Mouse (Mus musculus) inflammation-experienced regulatory T-cells, adult 6 months (primary cell): ENCODE data around the gene Nr2e1. TPM values are rescaled to one million over a fixed set of nuclear protein-coding genes. Genes with fewer than 3 reads are reported as not detected.

ENCODE experiments used
- ATAC-seq: one replicate; pipeline ENCODE4 v1.8.0; 2017
- polyA plus RNA-seq, 3 experiments: library from polyadenylated mRNA; unstranded; fragments of 100-300 nt; shearing (Covaris generic); gene quantifications; one replicate each; pipeline ENCODE4 v1.2.1; 2017

Gene Nr2e1
- polyA plus RNA-seq, 3 experiments from 2014 or later, result not detected

DNA sequence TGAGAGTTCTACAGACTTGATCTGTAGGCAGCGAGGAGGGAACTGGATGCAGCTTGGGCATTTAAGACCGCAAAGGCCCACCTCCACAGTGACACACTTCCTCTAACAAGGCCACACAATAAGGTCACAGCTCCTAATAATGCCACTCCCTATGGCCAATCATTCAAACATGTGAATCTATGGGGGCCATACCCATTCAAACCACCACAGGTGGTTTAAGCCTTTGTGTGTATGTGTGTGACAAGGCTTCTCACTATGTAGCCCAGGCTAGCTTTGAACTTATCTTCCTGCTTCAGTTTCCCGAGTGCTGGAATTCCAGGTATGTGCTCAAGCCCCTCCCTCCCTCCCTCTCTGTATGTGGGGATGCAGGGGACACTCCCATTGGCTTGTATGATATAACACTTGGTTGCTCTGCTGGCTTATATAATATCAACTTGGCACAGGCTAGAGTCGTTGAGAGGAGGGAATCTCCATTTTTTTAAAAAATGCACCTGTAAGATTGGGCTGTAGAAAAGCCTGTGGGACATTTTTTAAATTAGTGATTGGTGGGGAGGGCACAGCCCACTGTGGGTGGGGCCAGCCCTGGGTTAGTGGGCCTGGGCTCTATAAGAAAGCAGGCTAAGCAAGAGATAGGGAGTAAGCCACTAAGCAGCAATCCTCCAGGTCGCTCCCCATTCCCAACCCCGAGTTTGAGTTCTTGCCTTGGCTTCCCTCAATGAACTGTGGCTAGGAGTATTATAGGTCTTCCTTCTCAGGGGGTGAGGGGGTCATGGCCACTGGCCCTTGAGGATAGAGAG, 37.5 kb downstream of the Nr2e1 start:
- no peak for ATAC-seq

DNA sequence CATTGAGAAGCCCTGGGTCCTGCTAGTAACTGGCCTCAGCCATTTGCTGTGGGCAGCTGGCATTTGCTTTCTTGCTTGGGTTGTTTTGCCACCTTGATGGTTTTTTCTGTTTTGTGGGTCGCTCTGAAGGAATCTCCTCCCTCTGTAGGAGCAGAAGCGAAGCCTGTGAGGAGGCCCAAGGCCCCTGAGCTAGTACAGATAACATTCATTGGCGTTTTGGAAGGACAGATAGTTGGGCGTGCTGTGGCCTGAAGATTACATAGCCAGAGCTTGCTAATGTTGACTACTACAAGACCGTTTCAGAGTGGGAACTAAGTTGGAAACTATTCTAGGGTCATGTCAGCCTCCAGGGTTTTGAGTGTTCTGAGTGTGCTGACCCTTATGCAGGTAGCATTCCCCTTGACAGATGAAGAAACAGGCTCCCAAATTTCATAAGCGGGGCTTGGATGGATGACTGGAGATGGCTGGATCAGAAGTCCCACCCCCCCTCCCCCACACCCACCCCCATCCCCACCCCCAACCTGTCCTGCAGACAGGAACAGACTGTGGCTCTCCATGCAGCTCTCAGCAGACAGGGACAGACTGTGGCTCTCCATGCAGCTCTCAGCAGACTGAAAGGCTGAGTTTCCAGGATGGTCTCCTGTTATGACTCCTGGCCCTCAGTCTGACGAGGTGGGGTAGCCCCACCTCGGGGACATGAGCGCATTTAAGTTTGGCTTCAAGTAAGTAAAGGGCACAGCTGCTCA, 45.7 kb downstream of the Nr2e1 start:
- ATAC-seq, result no peak

DNA sequence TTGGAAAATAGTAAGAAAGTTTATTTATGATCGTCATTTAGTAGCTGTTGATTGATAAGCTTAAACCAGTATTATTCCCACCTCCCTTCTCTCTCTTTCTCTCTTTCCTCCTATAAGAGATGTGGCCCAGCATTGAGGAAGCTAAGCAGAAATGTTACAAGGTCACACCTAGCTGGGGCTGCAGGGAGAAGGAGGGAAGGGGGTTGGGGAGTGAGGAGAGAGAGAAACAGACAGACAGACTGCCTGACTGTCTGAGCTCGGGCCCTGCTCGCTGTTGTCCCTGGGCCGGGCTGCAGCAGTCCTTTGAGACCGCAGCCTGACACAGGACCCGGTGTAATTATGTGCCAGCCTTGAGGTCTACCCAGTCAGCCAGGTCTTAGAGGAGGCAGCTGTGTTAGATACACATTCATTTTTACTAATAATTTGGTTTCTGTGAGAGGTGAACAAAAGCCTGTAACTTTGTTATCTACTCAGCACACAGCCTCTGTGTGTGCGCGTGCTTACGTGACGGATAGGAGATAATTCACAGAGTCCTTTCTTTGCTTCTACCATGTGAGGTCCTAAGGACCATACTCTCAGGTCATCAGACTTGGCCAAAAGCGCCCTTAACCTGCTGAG, 49.5 kb downstream of the Nr2e1 start:
- no peak for ATAC-seq

DNA sequence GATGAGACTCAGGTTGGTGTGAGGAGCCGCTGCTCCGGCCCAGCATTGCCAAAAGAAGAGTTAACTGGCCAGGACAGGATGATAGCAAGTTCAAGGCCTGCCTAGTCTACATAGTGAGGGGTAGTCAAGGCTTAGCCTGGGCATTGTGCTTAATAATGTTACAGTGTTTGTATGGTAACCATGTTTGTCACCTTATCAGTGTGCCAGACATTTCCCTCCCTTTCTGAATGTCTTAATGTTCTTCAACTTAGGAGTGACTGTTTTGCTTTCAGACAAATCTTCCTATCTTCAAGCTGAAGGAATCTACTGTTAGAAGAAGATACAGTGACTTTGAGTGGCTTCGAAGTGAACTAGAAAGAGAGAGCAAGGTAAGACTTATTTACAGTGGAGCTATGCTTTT, 57.8 kb downstream of the Nr2e1 start:
- ATAC-seq, result no peak

DNA sequence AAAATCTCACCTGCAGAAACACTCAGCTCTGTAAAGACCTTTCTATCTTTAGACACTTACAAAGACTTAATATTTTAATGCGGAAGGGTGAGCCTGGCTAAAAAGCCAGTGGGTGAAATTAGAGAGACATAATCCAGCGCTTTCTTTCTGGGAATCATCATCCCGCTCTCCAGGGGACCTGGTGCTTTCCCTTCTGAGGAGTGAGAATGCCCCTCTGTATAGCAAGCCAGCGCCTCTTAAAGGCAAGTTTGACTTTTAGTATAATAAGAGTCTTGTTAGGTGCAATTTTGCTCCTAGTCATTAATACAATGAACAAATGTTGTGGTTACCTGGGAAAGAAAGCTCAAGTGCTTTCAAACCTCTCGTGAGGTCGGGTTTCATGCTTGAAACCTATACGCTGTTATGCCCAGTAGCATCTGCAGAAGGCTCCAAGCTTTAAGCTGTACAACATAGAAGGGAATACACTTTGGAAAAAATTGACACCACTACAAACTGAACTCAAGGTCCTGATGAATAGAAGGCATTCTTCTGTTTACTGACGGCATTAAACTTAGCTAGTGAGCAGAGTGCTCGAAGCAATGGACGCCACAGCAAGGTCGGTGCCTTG, 59.8 kb downstream of the Nr2e1 start:
- no peak for ATAC-seq

DNA sequence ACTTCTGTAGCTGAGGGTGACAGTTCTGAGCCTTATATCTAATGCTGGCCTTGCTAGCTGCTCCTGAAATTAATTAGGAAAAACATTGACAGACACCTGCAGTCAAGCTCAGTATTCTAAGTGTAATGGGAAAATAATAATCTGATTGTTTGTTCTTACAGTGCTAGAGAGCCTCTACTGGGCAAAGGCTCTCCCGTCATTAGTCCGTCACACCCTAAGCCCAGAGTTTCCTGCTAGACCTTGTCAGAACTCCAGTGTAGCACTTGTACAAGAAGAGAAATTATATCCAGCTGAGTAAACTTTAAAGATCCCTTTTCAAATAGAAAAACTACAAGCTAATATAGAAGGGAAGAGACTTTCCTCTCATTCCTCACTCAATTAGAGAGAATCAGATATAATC, 60.5 kb downstream of the Nr2e1 start:
- ATAC-seq, result no peak

DNA sequence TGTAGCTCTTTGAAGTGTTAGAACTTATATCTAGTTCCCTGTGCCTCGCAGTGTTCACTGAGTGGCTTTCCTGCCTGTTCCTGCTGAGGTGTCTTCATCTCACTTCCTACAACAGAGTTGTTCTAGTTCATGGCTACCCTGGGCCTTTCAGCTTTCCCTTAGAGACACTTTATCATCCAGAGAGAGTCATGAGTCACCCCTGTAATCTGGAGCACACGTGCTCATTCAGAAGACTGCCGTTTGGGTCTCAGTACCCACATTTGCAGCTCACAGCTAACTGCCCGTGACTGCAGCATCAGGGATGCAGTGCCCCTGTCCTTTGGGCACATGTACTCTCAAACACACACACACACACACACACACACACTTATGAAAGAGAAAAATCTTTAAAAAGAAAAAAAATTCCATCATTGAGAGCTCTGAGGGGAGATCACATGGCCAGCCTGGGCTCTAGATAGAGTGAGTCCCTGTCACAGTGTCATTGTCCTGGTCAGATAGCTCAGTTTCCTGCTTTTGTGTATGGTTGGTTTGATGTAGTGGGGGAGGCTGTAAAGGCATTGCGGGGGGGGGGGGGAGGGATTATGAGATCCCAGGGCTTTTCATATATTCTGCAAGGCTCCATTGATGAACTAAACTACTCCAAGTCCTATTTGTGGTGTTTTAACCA, 62.0 kb downstream of the Nr2e1 start:
- ATAC-seq, result no peak

DNA sequence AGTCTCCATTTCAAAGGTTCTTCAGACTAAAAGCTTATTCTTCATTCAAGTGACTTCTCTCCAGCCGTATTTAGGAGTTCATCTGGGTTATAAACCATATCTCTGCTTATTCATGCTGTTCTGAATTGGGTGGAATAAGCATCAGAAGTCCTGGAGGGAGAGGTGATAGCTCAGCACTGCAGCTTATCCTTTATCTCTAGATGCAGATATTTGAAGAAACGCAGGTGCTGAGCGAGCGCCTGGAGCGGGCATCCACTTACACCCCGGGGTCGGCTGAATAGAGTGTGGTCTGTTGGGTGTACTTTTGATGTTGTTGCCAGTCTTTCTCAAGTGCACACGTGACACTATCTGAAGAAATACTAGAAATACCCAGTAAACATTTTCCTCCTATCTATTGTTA, 65.1 kb downstream of the Nr2e1 start:
- ATAC-seq, result no peak

DNA sequence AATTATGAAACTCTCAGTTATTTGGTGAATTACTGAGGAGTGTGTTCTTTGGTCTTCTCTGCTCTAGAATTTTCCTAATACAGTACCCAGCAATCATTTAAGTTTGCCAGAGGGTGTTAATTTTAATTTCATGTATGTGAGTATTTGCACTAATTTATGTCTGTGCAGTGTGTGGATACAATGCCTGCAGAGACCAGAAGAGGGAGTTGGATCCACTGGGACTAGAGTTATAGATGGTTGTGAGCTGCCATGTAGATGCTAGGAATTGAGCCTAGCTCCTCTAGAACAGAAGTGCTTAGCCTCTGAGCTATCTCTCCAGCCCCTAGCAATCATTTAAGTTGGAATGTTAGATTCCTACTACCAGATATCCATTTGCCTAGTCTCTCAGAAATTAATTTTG, 69.3 kb downstream of the Nr2e1 start:
- ATAC-seq, result no peak

Other genes with a start within 250 kb of the Nr2e1 start
- gene Afg1l, start 105.1 kb downstream of the Nr2e1 start, polyA plus RNA-seq, result 1 to 10 TPM; 3.3 to 5.5 (median 3.4) TPM
- 100 to 1,000 TPM; 198 to 221 (median 215) TPM for gene Snx3, start 81.6 kb downstream of the Nr2e1 start, polyA plus RNA-seq
- gene Ostm1, start 190 bp upstream of the Nr2e1 start, polyA plus RNA-seq, result 10 to 100 TPM; 34.7 to 46.2 (median 41.6) TPM
- gene Sec63, start 177.9 kb upstream of the Nr2e1 start, polyA plus RNA-seq, result 10 to 100 TPM; 11.8 to 23.6 (median 20.0) TPM